In the genomic region with DNA sequence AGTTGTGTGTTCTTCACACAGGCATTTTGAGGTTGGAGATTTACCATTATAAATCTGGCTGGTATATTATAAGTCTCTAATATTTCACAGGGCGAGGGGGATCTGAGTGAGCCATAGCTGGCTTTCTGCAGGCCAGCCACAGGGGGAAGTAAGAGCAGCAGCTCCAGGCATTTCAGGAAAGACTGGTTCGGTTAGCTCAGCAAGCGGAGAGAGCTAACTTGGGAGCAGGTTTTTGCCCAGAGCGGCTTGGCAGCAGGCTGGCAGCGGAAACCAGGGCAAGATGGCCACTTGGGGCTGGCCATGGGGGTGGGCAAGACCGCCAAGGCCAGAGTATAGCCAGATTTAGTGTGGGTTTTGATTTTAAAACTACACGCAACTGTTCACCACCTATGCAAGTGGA, we compare ENCODE assay signal across 9 mouse cellular contexts. TPM values are rescaled to one million over a fixed set of nuclear protein-coding genes. Genes with fewer than 3 reads are reported as not detected.
A peak's percentile ranks its signal among the peaks of the same experiment; 100 is the strongest.
DNase-seq lines count a peak whose midpoint lies in the region; ATAC-seq and TF ChIP-seq lines count a peak whose summit lies in the region.
"Had no signal": no experiment of that assay in that cellular context is flagged by ENCODE, and none has a peak within 500 bp of the region (broad histone marks: within the 10 kb centered on the region; RNA-seq: fewer than 3 reads in every experiment).

No protein-coding gene starts in this region.

- TF ChIP-seq EP300 in stomach, postnatal 0 days (optimal IDR thresholded peaks at IDR 0.05) = no peak
- TF ChIP-seq EP300 in heart, adult 2 months (IDR thresholded peaks at IDR 0.05; ENCODE audit: insufficient read depth, low read depth, low read length) = no peak

- TF ChIP-seq CTCF in kidney, adult 2 months (conservative IDR thresholded peaks at IDR 0.05; ENCODE audit: insufficient read depth, insufficient read length, low read depth, low read length) = no peak
- TF ChIP-seq CTCF in cerebellum, adult 2 months (IDR thresholded peaks at IDR 0.05; ENCODE audit: borderline replicate concordance, insufficient read depth, low read depth, low read length) = no peak
- peak; percentile 10; the same call in 1 of the 2 replicates for TF ChIP-seq CTCF in stomach, postnatal 0 days (IDR thresholded peaks at IDR 0.05; ENCODE audit: low read depth)
- no peak for TF ChIP-seq CTCF in heart, adult 2 months (IDR thresholded peaks at IDR 0.05)

- DNase-seq in kidney, adult 2 months = peak; percentile 32
- DNase-seq in kidney, adult 18-20 months = no peak
- DNase-seq in cerebellum, adult 2 months = peak; percentile 62 to 75
- peak; percentile 18 to 55 for DNase-seq in left cerebral cortex, postnatal 25 days (ENCODE audit: low spot score in 2 of 2)
- peak; percentile 54 for DNase-seq in stomach, postnatal 0 days (ENCODE audit: low spot score)
- no peak for DNase-seq in c-Kit-positive CD71-positive TER-119-positive erythroid progenitor cells, embryonic 14.5 days (ENCODE audit: low spot score)
- DNase-seq in heart, adult 2 months = no peak

- H3K4me1 ChIP-seq in kidney, adult 2 months (ENCODE audit: control insufficient read depth, insufficient read depth, low read length) = peaks cover 12% of the 10 kb centered on the region
- peaks cover 16% of the 10 kb centered on the region for H3K4me1 ChIP-seq in cerebellum, adult 2 months (ENCODE audit: control insufficient read depth, insufficient read depth, low read length)
- no peaks in the 10 kb centered on the region for H3K4me1 ChIP-seq in stomach, postnatal 0 days (replicated peaks; ENCODE audit: control insufficient read depth, insufficient read depth)
- no peaks in the 10 kb centered on the region for H3K4me1 ChIP-seq in midbrain, embryonic 13.5 days (replicated peaks)
- peaks cover 7% of the 10 kb centered on the region for H3K4me1 ChIP-seq in heart, adult 2 months (ENCODE audit: control insufficient read depth, insufficient read depth, low read length)

- H3K27ac ChIP-seq in kidney, adult 2 months (ENCODE audit: insufficient read depth, low read depth, low read length) = no peak overlapping the region
- peak overlapping the region; percentile 4 for H3K27ac ChIP-seq in cerebellum, adult 2 months (ENCODE audit: insufficient read depth, low read length)
- peak overlapping the region; percentile 58 for H3K27ac ChIP-seq in stomach, postnatal 0 days (replicated peaks)
- H3K27ac ChIP-seq in midbrain, embryonic 13.5 days = no peak overlapping the region
- no peak overlapping the region for H3K27ac ChIP-seq in heart, adult 2 months
- H3K27ac ChIP-seq: hindbrain, embryonic 14.5 days had no signal

- H3K9me3 ChIP-seq in stomach, postnatal 0 days (ENCODE audit: control insufficient read depth, low read length) = no peaks in the 10 kb centered on the region
- no peaks in the 10 kb centered on the region for H3K9me3 ChIP-seq in midbrain, embryonic 13.5 days

- no peak for ATAC-seq in stomach, postnatal 0 days (ENCODE audit: low FRiP score, low TSS enrichment)
- no peak for ATAC-seq in midbrain, embryonic 13.5 days

- TF ChIP-seq POLR2A in kidney, adult 2 months (IDR thresholded peaks at IDR 0.05; ENCODE audit: low read depth, low read length) = no peak
- TF ChIP-seq POLR2A in cerebellum, adult 2 months (IDR thresholded peaks at IDR 0.05; ENCODE audit: borderline replicate concordance, insufficient read depth, low read length) = no peak
- no peak for TF ChIP-seq POLR2A in heart, adult 2 months (IDR thresholded peaks at IDR 0.05; ENCODE audit: insufficient read depth, low read depth, low read length)

- no peak overlapping the region for H3K4me3 ChIP-seq in kidney, adult 2 months (ENCODE audit: insufficient read depth, low read depth, low read length)
- H3K4me3 ChIP-seq in cerebellum, adult 2 months (replicated peaks; ENCODE audit: insufficient read depth, low read depth, low read length) = no peak overlapping the region
- no peak overlapping the region for H3K4me3 ChIP-seq in stomach, postnatal 0 days (ENCODE audit: low read depth, low read length)
- no peak overlapping the region for H3K4me3 ChIP-seq in midbrain, embryonic 13.5 days (replicated peaks)
- H3K4me3 ChIP-seq in heart, adult 2 months = no peak overlapping the region

- intact Hi-C loops in left cerebral cortex, postnatal 25 days (cut with DNase I) = no loop called here
- intact Hi-C loops in heart, adult 2 months (cut with DNase I) = no loop called here

- H3K79me2 ChIP-seq in heart, adult 2 months (replicated peaks; ENCODE audit: control insufficient read depth, insufficient read depth, low read length) = peaks cover 10% of the 10 kb centered on the region

- 71% methylated on average over 7 of the region's 7 CpGs for WGBS in kidney, adult 2 months
- 16% methylated on average over 7 of the region's 7 CpGs for WGBS in cerebellum, adult 2 months
- 65% methylated on average over 7 of the region's 7 CpGs for WGBS in stomach, postnatal 0 days
- 95% methylated on average over 7 of the region's 7 CpGs for WGBS in midbrain, embryonic 13.5 days
- 91% methylated on average over 7 of the region's 7 CpGs for WGBS in heart, adult 2 months

- no peak overlapping the region for H3K9ac ChIP-seq in stomach, postnatal 0 days (ENCODE audit: low read length)
- H3K9ac ChIP-seq in midbrain, embryonic 13.5 days (replicated peaks) = no peak overlapping the region
- no peak overlapping the region for H3K9ac ChIP-seq in heart, adult 2 months (ENCODE audit: low read depth, low read length)
- H3K9ac ChIP-seq: hindbrain, embryonic 14.5 days had no signal

- H3K27me3 ChIP-seq in kidney, adult 2 months (replicated peaks; ENCODE audit: control insufficient read depth, insufficient read depth, low read length) = no peaks in the 10 kb centered on the region
- H3K27me3 ChIP-seq in cerebellum, adult 2 months (ENCODE audit: control insufficient read depth, insufficient read depth, low read length) = no peaks in the 10 kb centered on the region
- no peaks in the 10 kb centered on the region for H3K27me3 ChIP-seq in stomach, postnatal 0 days (ENCODE audit: control insufficient read depth, insufficient read depth, low read length)
- no peaks in the 10 kb centered on the region for H3K27me3 ChIP-seq in midbrain, embryonic 13.5 days
- no peaks in the 10 kb centered on the region for H3K27me3 ChIP-seq in heart, adult 2 months (ENCODE audit: control insufficient read depth, insufficient read depth, low read length)

- H3K4me2 ChIP-seq in stomach, postnatal 0 days (replicated peaks; ENCODE audit: low read depth) = no peak overlapping the region
- H3K4me2 ChIP-seq in midbrain, embryonic 13.5 days (replicated peaks) = no peak overlapping the region
- H3K4me2 ChIP-seq: hindbrain, embryonic 14.5 days had no signal

- H3K36me3 ChIP-seq in kidney, adult 2 months (ENCODE audit: control insufficient read depth, insufficient read depth, low read length) = no peaks in the 10 kb centered on the region
- no peaks in the 10 kb centered on the region for H3K36me3 ChIP-seq in stomach, postnatal 0 days (ENCODE audit: control insufficient read depth, insufficient read depth, low read length)
- 0 out of 2 replicates have a peak, but pooled peaks cover 3% of the 10 kb centered on the region for H3K36me3 ChIP-seq in midbrain, embryonic 13.5 days
- no peaks in the 10 kb centered on the region; the same call in 1 of the 2 replicates for H3K36me3 ChIP-seq in heart, adult 2 months (ENCODE audit: control insufficient read depth, insufficient read depth, low read length)

RNA-seq across cellular contexts. Expression of a gene that starts 39.2 kb away (rescaled TPM):
- 63.7 and 76.5 TPM in 2 replicates for polyA plus RNA-seq in kidney, adult 2 months (2012; rRNA removed)
- 54.5 and 60.1 TPM in 2 replicates for polyA plus RNA-seq in cerebellum, adult 2 months (2012; rRNA removed)
- 10 to 100 TPM; 68.3 to 74.5 TPM for total RNA-seq in left cerebral cortex, postnatal 25 days (2021)
- polyA plus RNA-seq in stomach, postnatal 0 days (2015; fragmentation: Nextera tagmentation; extraction: Ambion mirVana) = 19.9 and 22.6 TPM in 2 replicates
- polyA plus RNA-seq in midbrain, embryonic 13.5 days (2015; fragmentation: Nextera tagmentation; extraction: Ambion mirVana) = 22.1 and 23.6 TPM in 2 replicates
- total RNA-seq in heart, adult 2 months (2021) = 10 to 100 TPM; 31.6 to 32.3 TPM
- polyA plus RNA-seq in heart, adult 2 months (2012; rRNA removed) = 31.1 and 38.1 TPM in 2 replicates

Comparison
In these comparisons a context has a peak if more than half of its experiments do, and no peak if none do; other contexts are left out.
1. DNase-seq: peak in kidney, adult 2 months (single experiment), cerebellum, adult 2 months (2 of 2), left cerebral cortex, postnatal 25 days (2 of 2) and stomach, postnatal 0 days (single experiment); none in kidney, adult 18-20 months (single experiment), c-Kit-positive CD71-positive TER-119-positive erythroid progenitor cells, embryonic 14.5 days (single experiment) and heart, adult 2 months (0 of 2).
2. H3K27ac ChIP-seq: peak in cerebellum, adult 2 months (single experiment) and stomach, postnatal 0 days (single experiment); none in kidney, adult 2 months (single experiment), midbrain, embryonic 13.5 days (single experiment) and heart, adult 2 months (single experiment).